Mouse (Mus musculus) spleen, adult 2 months (tissue): ENCODE data around the gene Ift81.

Source experiments
- CTCF ChIP-seq: fragments of 200-500 bp; IDR thresholded peaks from 2 replicates; pipeline ENCODE4 v1.5.1; 2011; ENCODE audit warnings: mild to moderate bottlenecking, inconsistent platforms; ENCODE audit not compliant: insufficient read depth, insufficient read length, insufficient replicate concordance; ENCODE audit errors: extremely low read depth
- POLR2A ChIP-seq: fragments of 200-500 bp; IDR thresholded peaks from 2 replicates; pipeline ENCODE4 v1.6.1; 2011; ENCODE audit warnings: low read depth, low read length, inconsistent platforms

DNA sequence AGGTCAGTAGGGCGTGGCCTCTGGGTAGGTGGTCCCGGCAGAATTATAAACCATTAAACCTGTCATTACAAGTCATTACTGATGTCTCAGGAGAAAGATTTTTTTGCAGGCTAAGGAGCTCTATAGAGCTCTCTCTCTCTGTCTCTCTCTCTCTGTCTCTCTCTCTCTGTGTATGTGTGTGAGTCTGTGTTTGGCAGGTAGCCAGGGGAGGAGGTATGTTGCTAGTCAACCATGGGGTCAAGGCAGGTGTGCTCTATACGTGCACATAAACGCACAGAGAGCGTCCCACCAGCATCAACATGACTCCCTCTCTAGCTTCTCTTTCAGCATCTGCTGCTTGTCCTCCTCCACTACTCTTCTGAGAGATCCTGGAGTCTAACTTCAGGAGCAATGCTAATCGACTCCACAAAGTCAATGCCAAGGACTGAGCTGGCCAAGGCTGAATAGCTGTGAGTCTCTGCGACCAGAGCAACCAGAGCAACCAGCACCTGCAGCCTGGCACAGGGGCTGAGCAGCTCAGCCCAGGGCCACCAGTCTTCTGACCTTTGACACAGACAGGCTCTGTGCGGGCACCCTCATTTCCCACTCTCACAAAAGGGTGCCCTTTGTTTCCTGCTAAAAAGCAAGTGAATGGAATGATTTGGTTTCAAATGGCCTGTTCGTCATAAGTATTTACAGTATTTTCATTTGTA, 84.3 kb downstream of the Ift81 start:
- TF ChIP-seq CTCF (no peak), POLR2A (no peak)
